Mouse (Mus musculus) embryonic facial prominence, embryonic 11.5 days (tissue): ENCODE data around the gene Ice1. TPM values are rescaled to one million over a fixed set of nuclear protein-coding genes. Genes with fewer than 3 reads are reported as not detected.

Source experiments
- ATAC-seq: fragments of 200-750 bp; cut with Nextera tagmentation; replicated peaks from 2 replicates; pipeline ENCODE4 v1.8.0; 2017; ENCODE audit warnings: low read depth; ENCODE audit not compliant: insufficient number of reproducible peaks, low FRiP score, low TSS enrichment
- DNase-seq: peaks from one replicate; pipeline ENCODE4 v3.0.0-alpha.2; 2015; ENCODE audit warnings: low spot score
- H3K27ac ChIP-seq: fragments of 300-500 bp; sonication (generic); replicated peaks from 2 replicates; pipeline ENCODE4 v1.5.1; 2014; ENCODE audit warnings: mild to moderate bottlenecking, low read depth, low read length, control low read depth
- H3K27me3 ChIP-seq: fragments of 300-500 bp; sonication (generic); 2 replicates; pipeline ENCODE4 v1.6.1; 2014; ENCODE audit warnings: mild to moderate bottlenecking, low read length, moderate library complexity, mixed read lengths; ENCODE audit not compliant: control insufficient read depth, insufficient read depth
- H3K36me3 ChIP-seq: fragments of 300-500 bp; sonication (generic); replicated peaks from 2 replicates; pipeline ENCODE4 v1.6.1; 2014; ENCODE audit warnings: low read depth, mild to moderate bottlenecking, low read length, moderate library complexity, mixed read lengths; ENCODE audit not compliant: control insufficient read depth, insufficient read depth
- H3K4me1 ChIP-seq: fragments of 300-500 bp; sonication (generic); 2 replicates; pipeline ENCODE4 v1.6.1; 2014; ENCODE audit warnings: low read length, mixed read lengths; ENCODE audit not compliant: control insufficient read depth, insufficient read depth
- H3K4me2 ChIP-seq: fragments of 300-500 bp; sonication (generic); 2 replicates; pipeline ENCODE4 v1.6.1; 2014; ENCODE audit warnings: low read depth, mild to moderate bottlenecking, control low read depth, low read length, moderate library complexity
- H3K4me3 ChIP-seq: fragments of 300-500 bp; sonication (generic); 2 replicates; pipeline ENCODE4 v1.5.1; 2014; ENCODE audit warnings: low read depth, low read length, control low read depth
- H3K9ac ChIP-seq: fragments of 300-500 bp; sonication (generic); replicated peaks from 2 replicates; pipeline ENCODE4 v1.6.1; 2014; ENCODE audit warnings: mild to moderate bottlenecking, control low read depth, low read length
- H3K9me3 ChIP-seq: fragments of 300-500 bp; sonication (generic); replicated peaks from 2 replicates; pipeline ENCODE4 v1.6.1; 2016; ENCODE audit warnings: mild to moderate bottlenecking, low read length, inconsistent platforms, mixed read lengths; ENCODE audit not compliant: control insufficient read depth
- WGBS: fragments of 180-500 bp; shearing (Covaris S2); extraction: QIAGEN DNeasy Blood & Tissue Kit; methylation state at CpG from one replicate; pipeline ENCODE4 v1.1.7; 2014; 5-methylcytosine and 5-hydroxymethylcytosine counted together
- polyA plus RNA-seq: library from polyadenylated mRNA; unstranded; fragments of >200 nt; fragmentation: Nextera tagmentation; extraction: Ambion mirVana; gene quantifications from 2 replicates; pipeline ENCODE4 v1.2.1, GENCODE M21; 2014

The Ice1 gene
- polyA plus RNA-seq, 1 experiment from 2014 or later, result 34.0 TPM

DNA sequence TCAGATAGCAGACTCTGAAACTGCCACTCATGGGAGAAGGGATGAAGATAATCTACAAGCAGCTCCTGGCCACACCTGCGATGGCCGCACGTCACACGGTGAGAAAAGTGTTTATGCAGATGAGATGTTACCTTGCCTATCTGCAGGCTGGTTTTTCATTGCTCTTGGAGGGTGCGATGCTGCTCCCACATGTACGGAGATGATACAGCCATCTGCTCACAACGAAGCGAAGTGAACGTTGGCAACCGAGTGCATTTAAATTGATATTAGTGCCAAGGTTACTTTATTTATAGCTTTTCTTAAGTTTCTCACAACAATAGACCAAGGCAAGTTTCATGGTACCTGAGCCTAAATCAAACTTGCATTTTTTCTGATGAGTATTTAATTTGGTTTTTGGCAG, 37.6 kb upstream of the Ice1 start:
- Histone ChIP-seq H3K4me2 (no peak overlapping the region), H3K4me3 (no peak overlapping the region), H3K36me3 (no peaks in the 10 kb centered on the region), H3K27ac (no peak overlapping the region), H3K9ac (no peak overlapping the region), H3K4me1 (no peaks in the 10 kb centered on the region), H3K27me3 (no peaks in the 10 kb centered on the region), H3K9me3 (no peaks in the 10 kb centered on the region)
- DNase-seq (no peak), ATAC-seq (no peak)
- WGBS, result 91% methylated on average over 10 of the region's 10 CpGs

DNA sequence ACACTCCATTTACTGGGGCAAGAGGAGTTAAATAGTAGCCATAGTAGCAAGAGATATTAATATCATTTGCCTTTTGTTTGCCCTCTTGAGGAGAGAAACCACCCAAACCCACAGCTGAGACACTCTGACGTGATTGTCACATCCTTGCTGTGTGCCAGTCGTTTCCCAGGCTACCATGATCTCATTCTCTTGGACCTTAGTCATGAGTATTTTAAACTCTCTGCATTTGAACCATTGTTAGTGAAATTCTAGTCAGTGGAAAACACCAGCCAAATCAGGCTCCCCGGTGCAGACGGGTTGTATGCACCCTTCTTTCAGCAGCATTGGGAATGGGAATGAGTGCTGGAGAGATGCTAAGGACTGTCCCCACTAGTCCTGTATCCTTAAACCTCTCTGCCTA, 32.6 kb upstream of the Ice1 start:
- H3K4me2 ChIP-seq, result no peak overlapping the region
- no peak for ATAC-seq
- H3K27ac ChIP-seq, result no peak overlapping the region
- no peaks in the 10 kb centered on the region for H3K27me3 ChIP-seq
- no peaks in the 10 kb centered on the region for H3K4me1 ChIP-seq
- no peak overlapping the region for H3K4me3 ChIP-seq
- 81% methylated on average over 4 of the region's 4 CpGs for WGBS
- DNase-seq, result no peak
- no peaks in the 10 kb centered on the region for H3K9me3 ChIP-seq
- H3K36me3 ChIP-seq, result no peaks in the 10 kb centered on the region
- no peak overlapping the region for H3K9ac ChIP-seq

- Histone ChIP-seq H3K9me3 (no peaks in the 10 kb centered on the region), H3K4me3 (no peak overlapping the region), H3K4me2 (no peak overlapping the region), H3K36me3 (no peaks in the 10 kb centered on the region), H3K4me1 (no peaks in the 10 kb centered on the region), H3K9ac (no peak overlapping the region), H3K27ac (no peak overlapping the region), H3K27me3 (no peaks in the 10 kb centered on the region)
- DNase-seq (no peak), ATAC-seq (no peak)
- WGBS, result 80% methylated on average over 4 of the region's 4 CpGs
Observed at GRCm38 (mm10) chr13:70659715-70660114, 22.3 kb upstream of the Ice1 start.

GRCm38 (mm10) chr13:70656741-70657140, 19.3 kb upstream of the Ice1 start:
- no peak overlapping the region for H3K4me3 ChIP-seq
- H3K9me3 ChIP-seq, result no peaks in the 10 kb centered on the region
- H3K4me2 ChIP-seq, result no peak overlapping the region
- H3K9ac ChIP-seq, result no peak overlapping the region
- H3K27ac ChIP-seq, result no peak overlapping the region
- no peak for ATAC-seq
- H3K27me3 ChIP-seq, result no peaks in the 10 kb centered on the region
- DNase-seq, result no peak
- 80% methylated on average over 4 of the region's 4 CpGs for WGBS
- H3K36me3 ChIP-seq, result no peaks in the 10 kb centered on the region
- H3K4me1 ChIP-seq, result no peaks in the 10 kb centered on the region

- Histone ChIP-seq H3K27me3 (no peaks in the 10 kb centered on the region), H3K9me3 (no peaks in the 10 kb centered on the region), H3K9ac (no peak overlapping the region), H3K36me3 (no peaks in the 10 kb centered on the region), H3K4me1 (no peaks in the 10 kb centered on the region), H3K27ac (no peak overlapping the region), H3K4me3 (no peak overlapping the region), H3K4me2 (no peak overlapping the region)
- ATAC-seq (no peak), DNase-seq (no peak)
- WGBS, result 68% methylated on average over 8 of the region's 8 CpGs
Observed at GRCm38 (mm10) chr13:70656329-70656728, 18.9 kb upstream of the Ice1 start.

DNA sequence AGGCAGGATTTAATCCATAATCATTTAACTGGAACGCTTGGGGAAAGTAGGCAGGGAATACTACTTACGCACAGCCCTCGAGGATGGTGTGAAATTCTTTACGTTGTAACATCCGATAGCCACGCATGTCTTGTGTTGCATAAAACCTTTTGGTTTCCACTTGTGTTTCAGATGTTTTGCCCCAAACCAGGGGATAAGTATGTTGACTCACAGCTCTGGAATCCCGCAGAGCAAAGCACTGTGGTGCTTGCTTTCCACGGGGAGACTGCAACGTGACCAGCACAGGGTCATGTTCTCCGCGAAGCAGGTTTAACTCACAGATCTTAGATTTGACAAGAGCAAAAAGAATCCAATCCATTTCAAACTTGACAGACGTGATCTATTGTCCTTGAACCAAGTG, 18.1 kb upstream of the Ice1 start:
- no peaks in the 10 kb centered on the region for H3K36me3 ChIP-seq
- no peak overlapping the region for H3K4me2 ChIP-seq
- no peaks in the 10 kb centered on the region for H3K4me1 ChIP-seq
- ATAC-seq (no peak), DNase-seq (no peak)
- 81% methylated on average over 12 of the region's 12 CpGs for WGBS
- no peaks in the 10 kb centered on the region for H3K27me3 ChIP-seq
- H3K4me3 ChIP-seq, result no peak overlapping the region
- no peak overlapping the region for H3K9ac ChIP-seq
- no peak overlapping the region for H3K27ac ChIP-seq
- H3K9me3 ChIP-seq, result no peaks in the 10 kb centered on the region

- H3K27me3 ChIP-seq, result no peaks in the 10 kb centered on the region
- H3K27ac ChIP-seq, result no peak overlapping the region
- H3K4me2 ChIP-seq, result no peak overlapping the region
- H3K4me1 ChIP-seq, result no peaks in the 10 kb centered on the region
- ATAC-seq (no peak), DNase-seq (no peak)
- no peak overlapping the region for H3K4me3 ChIP-seq
- no peaks in the 10 kb centered on the region for H3K36me3 ChIP-seq
- H3K9me3 ChIP-seq, result no peaks in the 10 kb centered on the region
- no peak overlapping the region for H3K9ac ChIP-seq
- 43% methylated on average over 5 of the region's 5 CpGs for WGBS
Observed at GRCm38 (mm10) chr13:70654091-70654770, 16.8 kb upstream of the Ice1 start.

DNA sequence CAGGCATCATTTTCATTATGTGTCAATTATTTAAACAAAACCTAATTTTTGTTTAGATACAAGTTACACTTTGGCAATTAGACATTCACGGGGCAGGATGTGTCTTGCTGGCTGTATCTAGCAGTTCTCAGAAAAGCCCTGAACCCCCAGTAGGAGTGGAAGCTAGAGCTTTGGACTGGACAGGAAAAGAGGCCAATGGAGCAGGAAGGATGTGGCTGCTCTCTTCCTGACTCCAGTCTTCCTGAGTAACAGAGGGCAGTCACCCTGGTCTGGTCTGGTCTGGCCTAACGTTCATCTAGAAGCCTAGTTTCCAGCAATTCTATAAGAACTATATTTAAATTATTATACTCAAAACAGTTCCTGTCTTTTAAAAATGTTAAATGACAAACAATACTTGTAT, 16.0 kb upstream of the Ice1 start:
- ATAC-seq, result no peak
- no peak overlapping the region for H3K9ac ChIP-seq

More for the DNA sequence above, 16.0 kb upstream of the Ice1 start:
- WGBS, result 70% methylated on average over 2 of the region's 2 CpGs
- no peak overlapping the region for H3K4me2 ChIP-seq
- no peak overlapping the region for H3K27ac ChIP-seq
- no peak for DNase-seq
- no peaks in the 10 kb centered on the region for H3K9me3 ChIP-seq
- H3K27me3 ChIP-seq, result no peaks in the 10 kb centered on the region
- no peaks in the 10 kb centered on the region for H3K36me3 ChIP-seq
- no peak overlapping the region for H3K4me3 ChIP-seq
- H3K4me1 ChIP-seq, result no peaks in the 10 kb centered on the region
